Mouse (Mus musculus) brown adipose tissue, adult 24 weeks (tissue): ENCODE measurements at regions not wholly inside any gene's neighbourhood (a gene's known extent, or its start where the extent isn't known, plus 50 kb on each side); places are given as distances from the start of the nearest gene placed in this dataset.

Experiments used
- H3K27ac ChIP-seq: fragments of 200-500 bp; replicated peaks from 2 replicates; pipeline ENCODE4 v1.5.1; 2012; ENCODE audit warnings: low read depth, mild to moderate bottlenecking, low read length
- H3K4me1 ChIP-seq: fragments of 200-500 bp; 2 replicates; pipeline ENCODE4 v1.6.1; 2012; ENCODE audit warnings: low read length, mixed read lengths; ENCODE audit not compliant: control insufficient read depth, insufficient read depth, insufficient read length
- H3K4me3 ChIP-seq: fragments of 200-500 bp; 2 replicates; pipeline ENCODE4 v1.5.1; 2012; ENCODE audit warnings: low read depth, mild to moderate bottlenecking, low read length, moderate library complexity; ENCODE audit not compliant: insufficient read depth

GRCm38 (mm10) chr8:103343891-103344290 lies 558.4 kb upstream of the Cdh11 start:
- H3K4me1 ChIP-seq, result no peaks in the 10 kb centered on the region
- no peak overlapping the region for H3K27ac ChIP-seq
- no peak overlapping the region for H3K4me3 ChIP-seq

GRCm38 (mm10) chr8:103344871-103345270 lies 559.4 kb upstream of the Cdh11 start:
- Histone ChIP-seq H3K4me3 (no peak overlapping the region), H3K4me1 (no peaks in the 10 kb centered on the region), H3K27ac (no peak overlapping the region)

GRCm38 (mm10) chr8:103347158-103347871 lies 561.9 kb upstream of the Cdh11 start:
- no peak overlapping the region for H3K27ac ChIP-seq
- no peaks in the 10 kb centered on the region for H3K4me1 ChIP-seq
- H3K4me3 ChIP-seq, result no peak overlapping the region

- Histone ChIP-seq H3K4me3 (no peak overlapping the region), H3K27ac (no peak overlapping the region), H3K4me1 (no peaks in the 10 kb centered on the region)
Observed at GRCm38 (mm10) chr8:103361713-103362112, 576.3 kb upstream of the Cdh11 start.

- Histone ChIP-seq H3K4me1 (no peaks in the 10 kb centered on the region), H3K27ac (no peak overlapping the region), H3K4me3 (no peak overlapping the region)
Observed at GRCm38 (mm10) chr8:103370394-103370793, 585.0 kb upstream of the Cdh11 start.

GRCm38 (mm10) chr8:103373007-103373406 lies 587.6 kb upstream of the Cdh11 start:
- H3K4me3 ChIP-seq, result no peak overlapping the region
- no peaks in the 10 kb centered on the region for H3K4me1 ChIP-seq
- no peak overlapping the region for H3K27ac ChIP-seq

GRCm38 (mm10) chr8:103374151-103374550 lies 588.7 kb upstream of the Cdh11 start:
- Histone ChIP-seq H3K4me1 (no peaks in the 10 kb centered on the region), H3K4me3 (no peak overlapping the region), H3K27ac (no peak overlapping the region)

GRCm38 (mm10) chr8:103378545-103378944 lies 593.1 kb upstream of the Cdh11 start:
- Histone ChIP-seq H3K27ac (no peak overlapping the region), H3K4me1 (no peaks in the 10 kb centered on the region), H3K4me3 (no peak overlapping the region)

GRCm38 (mm10) chr8:103381575-103381974 lies 596.1 kb upstream of the Cdh11 start:
- Histone ChIP-seq H3K4me1 (no peaks in the 10 kb centered on the region), H3K27ac (no peak overlapping the region), H3K4me3 (no peak overlapping the region)

GRCm38 (mm10) chr8:103391359-103391758 lies 605.9 kb upstream of the Cdh11 start:
- H3K4me1 ChIP-seq, result no peaks in the 10 kb centered on the region
- no peak overlapping the region for H3K27ac ChIP-seq
- no peak overlapping the region for H3K4me3 ChIP-seq

GRCm38 (mm10) chr8:103395316-103395715 lies 609.9 kb upstream of the Cdh11 start:
- H3K27ac ChIP-seq, result no peak overlapping the region
- H3K4me3 ChIP-seq, result no peak overlapping the region
- H3K4me1 ChIP-seq, result no peaks in the 10 kb centered on the region

GRCm38 (mm10) chr8:103398179-103398578 lies 612.7 kb upstream of the Cdh11 start:
- Histone ChIP-seq H3K4me3 (no peak overlapping the region), H3K4me1 (no peaks in the 10 kb centered on the region), H3K27ac (no peak overlapping the region)

- no peak overlapping the region for H3K27ac ChIP-seq
- H3K4me1 ChIP-seq, result no peaks in the 10 kb centered on the region
- H3K4me3 ChIP-seq, result no peak overlapping the region
Observed at GRCm38 (mm10) chr8:103399466-103399865, 614.0 kb upstream of the Cdh11 start.

GRCm38 (mm10) chr8:103400143-103400542 lies 614.7 kb upstream of the Cdh11 start:
- no peaks in the 10 kb centered on the region for H3K4me1 ChIP-seq
- H3K4me3 ChIP-seq, result no peak overlapping the region
- no peak overlapping the region for H3K27ac ChIP-seq

- Histone ChIP-seq H3K27ac (no peak overlapping the region), H3K4me3 (no peak overlapping the region), H3K4me1 (no peaks in the 10 kb centered on the region)
Observed at GRCm38 (mm10) chr8:103402731-103403130, 617.3 kb upstream of the Cdh11 start.

- H3K4me1 ChIP-seq, result no peaks in the 10 kb centered on the region
- H3K4me3 ChIP-seq, result no peak overlapping the region
- H3K27ac ChIP-seq, result no peak overlapping the region
Observed at GRCm38 (mm10) chr8:103403826-103404225, 618.4 kb upstream of the Cdh11 start.
